Mouse (Mus musculus) gastrocnemius, postnatal 25 days (tissue): ENCODE measurements at regions not wholly inside any gene's neighbourhood (a gene's known extent, or its start where the extent isn't known, plus 50 kb on each side); places are given as distances from the start of the nearest gene placed in this dataset.

Experiments used
- DNase-seq: peaks from one replicate; pipeline ENCODE4 v3.0.0; 2022

DNA sequence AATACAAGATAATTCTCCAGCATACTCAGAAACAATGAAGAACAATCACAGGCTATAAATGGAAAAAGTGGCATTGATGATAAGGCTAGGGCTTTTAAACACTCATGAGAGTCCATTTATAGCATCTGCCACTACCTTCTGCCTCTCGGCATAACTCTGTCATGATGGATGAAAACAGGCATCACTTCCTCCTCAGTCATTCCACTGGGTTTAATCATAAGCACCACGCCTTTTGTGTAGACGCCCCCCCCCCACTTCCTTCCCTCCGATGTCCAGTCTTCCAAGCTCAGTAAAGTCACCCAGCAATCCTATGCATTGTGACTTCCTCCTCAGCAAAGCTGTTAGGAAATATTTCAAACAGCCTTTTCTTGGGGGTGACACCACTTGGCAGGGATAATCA, 63.1 kb upstream of the Dkk2 start:
- no peak for DNase-seq

DNA sequence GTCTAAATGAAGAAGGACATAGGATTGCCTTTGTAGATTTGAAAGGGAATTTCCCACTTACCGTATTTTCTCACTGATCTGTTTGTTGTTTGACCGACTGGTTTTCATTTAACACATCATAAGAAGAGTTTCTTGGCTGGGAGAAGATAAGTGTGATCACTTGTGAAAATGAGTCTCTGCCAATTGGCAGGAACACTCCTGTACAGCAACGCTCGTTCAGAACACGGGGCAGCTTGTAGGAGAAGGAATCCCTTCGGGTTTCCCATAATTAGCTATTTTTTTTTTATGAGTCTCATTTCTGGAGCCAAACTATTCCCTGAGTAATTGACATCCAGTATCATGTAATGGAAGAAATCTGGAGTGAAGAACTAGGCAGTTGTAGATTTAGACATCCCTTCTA, 61.8 kb upstream of the Dkk2 start:
- DNase-seq, result no peak

DNA sequence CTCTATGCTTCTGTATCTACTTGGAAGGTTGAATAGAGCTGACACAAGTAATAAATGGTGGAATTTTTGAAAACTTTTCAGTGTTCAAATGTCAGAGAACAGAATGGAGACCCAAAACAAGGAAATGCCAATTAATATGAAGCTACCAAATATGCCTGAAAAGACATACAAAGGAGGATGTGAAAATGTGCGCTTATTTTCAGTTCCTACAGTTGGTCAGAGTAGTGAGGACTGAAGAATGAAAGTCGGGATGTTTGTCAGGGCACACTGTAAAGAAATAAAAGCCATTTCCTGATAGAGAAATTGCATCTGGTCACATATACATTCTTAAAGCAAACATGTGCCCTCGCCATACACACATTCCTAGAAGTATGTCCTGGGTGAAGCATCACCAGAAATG, 56.0 kb upstream of the Dkk2 start:
- DNase-seq, result no peak

DNA sequence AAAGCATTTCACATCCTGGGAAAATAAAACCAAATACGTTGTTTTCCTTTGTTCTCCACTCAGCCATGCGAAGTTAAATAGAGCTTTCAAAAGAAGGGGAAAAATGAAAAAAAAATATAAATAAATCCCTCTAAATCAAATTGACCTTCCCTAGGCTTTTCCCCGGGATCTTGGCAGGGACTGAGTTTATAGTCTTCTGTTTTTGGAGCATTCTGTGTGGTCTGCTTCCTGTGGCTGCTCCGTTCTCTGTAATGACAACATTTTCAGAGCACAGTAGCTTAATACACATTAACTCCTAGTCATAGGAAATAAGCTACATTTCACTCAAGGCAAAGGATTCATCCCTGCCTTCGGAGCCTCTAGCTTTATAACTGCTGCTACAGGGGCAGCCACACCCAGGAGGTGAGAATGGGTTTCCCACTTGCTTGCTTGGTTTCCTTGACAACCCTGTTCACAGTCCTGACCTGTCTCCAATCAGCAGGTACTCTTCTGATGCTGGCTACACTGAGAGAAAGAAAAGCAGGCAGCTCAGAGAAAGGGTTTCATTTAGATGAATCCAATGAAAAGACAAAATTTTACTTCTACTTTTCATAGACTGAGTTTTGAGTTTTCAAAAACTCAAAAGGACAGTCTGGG, 51.9 kb upstream of the Dkk2 start:
- no peak for DNase-seq

DNA sequence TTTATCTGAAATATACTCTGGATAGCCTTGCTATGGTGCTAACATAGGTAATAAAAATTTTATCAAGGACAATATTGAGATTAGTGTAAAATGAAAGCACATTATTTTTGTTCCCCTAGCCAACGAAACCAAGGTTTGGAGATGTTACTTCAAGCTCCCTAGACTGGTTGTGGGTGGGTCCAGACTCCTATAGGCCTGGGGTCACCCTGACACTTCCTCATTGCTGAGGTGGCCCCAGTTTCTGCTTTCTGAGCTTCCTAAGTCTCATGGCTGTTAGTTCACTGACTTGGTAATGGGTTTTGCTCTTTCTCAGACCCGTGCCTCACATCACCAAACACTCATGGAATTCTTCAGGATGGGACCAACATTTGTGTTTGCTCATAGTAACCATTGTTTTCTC, 49.9 kb upstream of the Dkk2 start:
- no peak for DNase-seq
